Mouse (Mus musculus): ENCODE measurements around the gene Ddx54. TPM values are rescaled to one million over a fixed set of nuclear protein-coding genes. Genes with fewer than 3 reads are reported as not detected.
A peak's percentile ranks its signal among the peaks of the same experiment; 100 is the strongest.

The Ddx54 gene
- total and polyA plus RNA-seq, 3 experiments = 63.7 to 91.8 (median 83.6) TPM

- Histone ChIP-seq H3K9ac (ENCODE audit: insufficient read depth, low read depth) (peak overlapping the region; percentile 5; the same call in 1 of the 2 replicates), H3K4me3 (replicated peaks in 1 of 3; ENCODE audit: low read depth in 2 of 3, low read length in 2 of 3, poor library complexity in 1 of 3) (peak overlapping the region; percentile 25 to 56 (median 41)), H3K4me1 (ENCODE audit: control insufficient read depth in 1 of 2, insufficient read depth in 2 of 2) (peaks cover 0 to 10% of the 10 kb centered on the region in 2 experiments; a peak in 2 of 4 replicates), H3K4me2 (ENCODE audit: insufficient read depth, low read depth, poor library complexity, severe bottlenecking) (peak overlapping the region; percentile 53), H3K27me3 (replicated peaks) (peaks cover under 1% of the 10 kb centered on the region), H3K36me3 (replicated peaks in 1 of 2; ENCODE audit: control insufficient read depth in 1 of 2, insufficient read depth in 1 of 2, low read length in 1 of 2) (peaks cover 0 to 33% of the 10 kb centered on the region in 2 experiments), H3K79me2 (replicated peaks; ENCODE audit: control insufficient read depth, extremely low read depth, insufficient read depth, poor library complexity, severe bottlenecking) (no peaks in the 10 kb centered on the region), H3K27ac (ENCODE audit: insufficient read depth, low read depth) (no peak overlapping the region), H3K9me3 (replicated peaks; ENCODE audit: low read length) (no peaks in the 10 kb centered on the region)
- dilution Hi-C loops (cut with MboI; ENCODE audit: extremely low pct_ligation_motif_present, extremely low pct_unique_long_range_greater_than_20kb, low sequenced_read_pairs) (no loop called here), in situ Hi-C loops (cut with MboI; ENCODE audit: low pct_ligation_motif_present, low pct_unique_long_range_greater_than_20kb, low sequenced_read_pairs) (loop anchor here (5.0 to 25.0 kb wide), 3 partner anchors 88 to 468 kb away; no protein-coding TSS in a partner anchor)
- no peak for DNase-seq (ENCODE audit: extremely low read depth)
- peak; percentile 40; the same call in 1 of the 2 replicates for TF ChIP-seq MAX (IDR thresholded peaks at IDR 0.05; ENCODE audit: low read length)
- no peak for TF ChIP-seq BHLHE40 (IDR thresholded peaks at IDR 0.05; ENCODE audit: low read depth, low read length)
Measured at GRCm38 (mm10) chr5:120605241-120605661, 7.3 kb upstream of the Ddx54 start.

- TF ChIP-seq EP300 (IDR thresholded peaks at IDR 0.05; ENCODE audit: low read length) (no peak), NELFE (IDR thresholded peaks at IDR 0.05; ENCODE audit: low read depth, low read length) (peak; percentile 46; the same call in 1 of the 2 replicates), SIN3A (IDR thresholded peaks at IDR 0.05; ENCODE audit: low read length) (no peak; the same call in 1 of the 2 replicates), RCOR1 (conservative IDR thresholded peaks at IDR 0.05; ENCODE audit: low read depth, low read length) (no peak), MEF2A (IDR thresholded peaks at IDR 0.05; ENCODE audit: borderline replicate concordance, low read depth, low read length) (no peak), IRF4 (IDR thresholded peaks at IDR 0.05; ENCODE audit: low read depth, low read length) (peak; percentile 66; the same call in 1 of the 2 replicates), BHLHE40 (IDR thresholded peaks at IDR 0.05; ENCODE audit: low read depth, low read length) (no peak), CTCF (conservative IDR thresholded peaks at IDR 0.05 in 1 of 2, IDR thresholded peaks at IDR 0.05 in 1 of 2; ENCODE audit: low read depth in 2 of 2, low read length in 2 of 2) (peak; percentile 89 to 92; a peak in 3 of 4 replicates), PAX5 (IDR thresholded peaks at IDR 0.05; ENCODE audit: low read length) (no peak), TCF12 (IDR thresholded peaks at IDR 0.05; ENCODE audit: low read depth, low read length) (peak; percentile 34; the same call in 1 of the 2 replicates), JUND (conservative IDR thresholded peaks at IDR 0.05; ENCODE audit: low read depth, low read length) (peak; percentile 51), RAD21 (IDR thresholded peaks at IDR 0.05; ENCODE audit: low read depth, low read length) (peak; percentile 85), MXI1 (IDR thresholded peaks at IDR 0.05; ENCODE audit: low read depth, low read length) (no peak), SMC3 (IDR thresholded peaks at IDR 0.05; ENCODE audit: low read depth, low read length) (peak; percentile 83), MYC (IDR thresholded peaks at IDR 0.05; ENCODE audit: low read depth, low read length) (0 out of 2 replicates have a peak, but pooled peaks have one; percentile 61), HCFC1 (IDR thresholded peaks at IDR 0.05; ENCODE audit: low read depth, low read length) (peak; percentile 38; the same call in 1 of the 2 replicates), NRF1 (IDR thresholded peaks at IDR 0.05; ENCODE audit: low read depth, low read length) (no peak), USF2 (conservative IDR thresholded peaks at IDR 0.05; ENCODE audit: low read depth, low read length) (no peak), POLR2A (IDR thresholded peaks at IDR 0.05; ENCODE audit: low read depth, low read length) (no peak), ELF1 (IDR thresholded peaks at IDR 0.05; ENCODE audit: low read depth, low read length) (peak; percentile 83)
- Histone ChIP-seq H3K27me3 (replicated peaks) (no peaks in the 10 kb centered on the region), H3K4me1 (ENCODE audit: control insufficient read depth in 1 of 2, insufficient read depth in 2 of 2) (peaks cover 0 to 10% of the 10 kb centered on the region in 2 experiments; a peak in 2 of 4 replicates), H3K4me2 (ENCODE audit: insufficient read depth, low read depth, poor library complexity, severe bottlenecking) (peak overlapping the region; percentile 53), H3K9me3 (replicated peaks; ENCODE audit: low read length) (no peaks in the 10 kb centered on the region), H3K79me2 (replicated peaks; ENCODE audit: control insufficient read depth, extremely low read depth, insufficient read depth, poor library complexity, severe bottlenecking) (no peaks in the 10 kb centered on the region), H3K4me3 (replicated peaks in 1 of 3; ENCODE audit: low read depth in 2 of 3, low read length in 2 of 3, poor library complexity in 1 of 3) (peak overlapping the region in 2 of 3 experiments; percentile 10 to 56), H3K9ac (ENCODE audit: insufficient read depth, low read depth) (no peak overlapping the region; the same call in 1 of the 2 replicates), H3K36me3 (replicated peaks in 1 of 2; ENCODE audit: control insufficient read depth in 1 of 2, insufficient read depth in 1 of 2, low read length in 1 of 2) (peaks cover 0 to 33% of the 10 kb centered on the region in 2 experiments), H3K27ac (ENCODE audit: insufficient read depth, low read depth) (no peak overlapping the region)
- dilution Hi-C loops (cut with MboI; ENCODE audit: extremely low pct_ligation_motif_present, extremely low pct_unique_long_range_greater_than_20kb, low sequenced_read_pairs) (no loop called here), in situ Hi-C loops (cut with MboI; ENCODE audit: low pct_ligation_motif_present, low pct_unique_long_range_greater_than_20kb, low sequenced_read_pairs) (loop anchor here (5.0 to 25.0 kb wide), 3 partner anchors 88 to 468 kb away; no protein-coding TSS in a partner anchor)
- DNase-seq (ENCODE audit: extremely low read depth) = peak; percentile 96
Measured at GRCm38 (mm10) chr5:120605688-120606087, 6.9 kb upstream of the Ddx54 start.

All from CH12.LX (cell line).